Mouse (Mus musculus) CD4-positive, CD25-positive, alpha-beta regulatory T cell, adult 9 weeks (primary cell): ENCODE results near the gene Gnmt. TPM values are rescaled to one million over a fixed set of nuclear protein-coding genes. Genes with fewer than 3 reads are reported as not detected.

Source experiments
- polyA plus RNA-seq: library from polyadenylated mRNA; unstranded; fragments of 100-300 nt; shearing (Covaris generic); gene quantifications from one replicate; pipeline ENCODE4 v1.2.1, GENCODE M21; 2017

Gene Gnmt
- polyA plus RNA-seq = 0.61 TPM

GRCm38 (mm10) chr17:46728904-46729318 lies at the start of gene Gnmt:
Gene Gnmt, minus strand, starts transcription at chr17:46729168.

GRCm38 (mm10) chr17:46772404-46773277 lies 43.7 kb upstream of the Gnmt start, which contains the start of gene 2310039H08Rik:
Gene 2310039H08Rik, plus strand, starts transcription at chr17:46772635.

GRCm38 (mm10) chr17:46763544-46763943 lies 34.6 kb upstream of the Gnmt start, which contains the start of gene Ptcra:
Gene Ptcra, minus strand, starts transcription at chr17:46763712.

GRCm38 (mm10) chr17:46751794-46752556 lies 23.0 kb upstream of the Gnmt start, which contains the start of gene Cnpy3:
Gene Cnpy3, minus strand, starts transcription at chr17:46752214.

GRCm38 (mm10) chr17:46710959-46711597 lies 17.9 kb downstream of the Gnmt start, which contains the start of gene Pex6:
Gene Pex6, plus strand, starts transcription at chr17:46711463.

GRCm38 (mm10) chr17:46704887-46705835 lies 23.8 kb downstream of the Gnmt start, which contains the start of gene Ppp2r5d:
Gene Ppp2r5d, minus strand, starts transcription at chr17:46705111.

GRCm38 (mm10) chr17:46680760-46681373 lies 48.1 kb downstream of the Gnmt start, which contains the start of gene Klhdc3:
Gene Klhdc3, minus strand, starts transcription at chr17:46680914.

GRCm38 (mm10) chr17:46678416-46678815 lies 50.6 kb downstream of the Gnmt start, which contains the start of gene Mea1:
Gene Mea1, plus strand, starts transcription at chr17:46678793.

Other genes with a start within 250 kb of the Gnmt start
- 0.31 TPM for gene Ttbk1, start 241.5 kb downstream of the Gnmt start, polyA plus RNA-seq
- 6.6 TPM for gene Dnph1, start 232.5 kb downstream of the Gnmt start, polyA plus RNA-seq
- gene Cul9, start 182.8 kb downstream of the Gnmt start, polyA plus RNA-seq = 10.7 TPM
- 2.2 TPM for gene Srf, start 173.0 kb downstream of the Gnmt start, polyA plus RNA-seq
- gene Ptk7, start 99.7 kb downstream of the Gnmt start, polyA plus RNA-seq = not detected
- 28.2 TPM for gene Klc4, start 83.1 kb downstream of the Gnmt start, polyA plus RNA-seq
- 81.5 TPM for gene Mrpl2, start 82.9 kb downstream of the Gnmt start, polyA plus RNA-seq
- 10.1 TPM for gene Cul7, start 78.8 kb downstream of the Gnmt start, polyA plus RNA-seq
- 79.3 TPM for gene Rrp36, start 54.8 kb downstream of the Gnmt start, polyA plus RNA-seq
- 182 TPM for gene Mea1, start 50.4 kb downstream of the Gnmt start, polyA plus RNA-seq
- gene Klhdc3, start 48.3 kb downstream of the Gnmt start, polyA plus RNA-seq = 91.9 TPM
- gene Ppp2r5d, start 24.1 kb downstream of the Gnmt start, polyA plus RNA-seq = 51.8 TPM
- 2.9 TPM for gene Pex6, start 17.7 kb downstream of the Gnmt start, polyA plus RNA-seq
- gene Cnpy3, start 23.0 kb upstream of the Gnmt start, polyA plus RNA-seq = 58.4 TPM
- gene Ptcra, start 34.5 kb upstream of the Gnmt start, polyA plus RNA-seq = not detected
- 38.6 TPM for gene 2310039H08Rik, start 43.5 kb upstream of the Gnmt start, polyA plus RNA-seq
- 181 TPM for gene Rpl7l1, start 53.5 kb upstream of the Gnmt start, polyA plus RNA-seq
- gene Bicral, start 129.3 kb upstream of the Gnmt start, polyA plus RNA-seq = 16.8 TPM
- gene Tbcc, start 161.5 kb upstream of the Gnmt start, polyA plus RNA-seq = 10.0 TPM
- gene Prph2, start 181.3 kb upstream of the Gnmt start, polyA plus RNA-seq = not detected